Mouse (Mus musculus) hindlimb bud, embryonic 11.5 days (tissue): ENCODE measurements at regions not wholly inside any gene's neighbourhood (a gene's known extent, or its start where the extent isn't known, plus 50 kb on each side); places are given as distances from the start of the nearest gene placed in this dataset.
"Not testable (repeated sequence)": the region's sequence is repeated elsewhere in the genome, so short reads cannot be mapped to it uniquely, and the experiment has no call there.

ENCODE experiments used
- DNase-seq: peaks from one replicate; pipeline ENCODE4 v3.0.0-alpha.2; 2012; ENCODE audit warnings: low read depth, low spot score; ENCODE audit errors: extremely low spot score

DNA sequence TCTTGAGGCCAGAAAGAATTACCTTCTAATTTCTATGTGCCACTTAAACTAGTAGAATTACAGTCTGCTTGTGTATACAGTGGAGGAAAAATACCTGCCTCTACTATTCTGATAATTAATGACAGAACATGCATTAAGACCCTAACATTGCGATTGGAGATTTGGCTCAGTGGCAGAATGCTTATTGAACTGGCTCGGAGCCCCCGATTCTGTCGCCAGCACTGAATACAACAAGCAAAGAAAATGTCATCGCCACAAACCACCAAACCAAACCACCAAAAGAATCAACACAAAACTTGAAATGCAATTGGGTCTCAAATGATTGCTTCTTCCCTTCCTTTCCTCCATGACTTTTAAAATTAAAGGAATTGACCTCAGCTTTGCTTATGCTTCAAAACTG, 122.9 kb upstream of the Emcn start:
- no peak for DNase-seq

GRCm38 (mm10) chr3:137226151-137226550, 114.7 kb upstream of the Emcn start:
- DNase-seq: no peak

GRCm38 (mm10) chr3:137227122-137227838, 113.6 kb upstream of the Emcn start:
- no peak for DNase-seq

GRCm38 (mm10) chr3:137228416-137228815, 112.5 kb upstream of the Emcn start:
- no peak for DNase-seq

GRCm38 (mm10) chr3:137242877-137243276, 98.0 kb upstream of the Emcn start:
- DNase-seq: no peak

- no peak for DNase-seq
These were observed 77.0 kb upstream of the Emcn start for GRCm38 (mm10) chr3:137263907-137264306.

GRCm38 (mm10) chr3:137267752-137268151, 73.1 kb upstream of the Emcn start:
- no peak for DNase-seq

GRCm38 (mm10) chr3:137275444-137275843, 65.4 kb upstream of the Emcn start:
- no peak for DNase-seq

GRCm38 (mm10) chr3:137279284-137279683, 61.6 kb upstream of the Emcn start:
- DNase-seq: no peak

GRCm38 (mm10) chr3:137281052-137281451, 59.8 kb upstream of the Emcn start:
- no peak for DNase-seq

DNA sequence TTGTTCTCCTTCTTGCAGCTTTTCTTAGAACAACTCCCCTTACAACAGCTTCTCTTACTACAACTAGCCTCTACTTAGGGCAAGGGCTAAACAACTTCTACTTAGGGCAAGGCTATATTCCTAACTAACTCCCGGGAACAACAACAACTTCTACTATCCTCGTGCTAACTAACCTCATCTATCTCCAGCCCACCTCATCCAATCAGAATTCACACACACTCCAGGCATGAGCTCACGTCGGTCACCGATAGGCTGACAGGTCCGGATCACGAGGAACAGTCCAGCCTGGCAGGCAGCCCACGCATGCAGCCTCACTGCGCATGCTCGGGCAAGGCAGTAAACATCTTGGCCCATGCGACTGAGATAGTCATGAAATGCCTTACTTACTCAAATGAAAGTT, 53.3 kb upstream of the Emcn start:
- DNase-seq: not testable (repeated sequence)

- no peak for DNase-seq
These were observed 52.4 kb upstream of the Emcn start for GRCm38 (mm10) chr3:137288301-137288942.

- DNase-seq: no peak
These were observed 51.8 kb upstream of the Emcn start for GRCm38 (mm10) chr3:137288943-137289682.

DNA sequence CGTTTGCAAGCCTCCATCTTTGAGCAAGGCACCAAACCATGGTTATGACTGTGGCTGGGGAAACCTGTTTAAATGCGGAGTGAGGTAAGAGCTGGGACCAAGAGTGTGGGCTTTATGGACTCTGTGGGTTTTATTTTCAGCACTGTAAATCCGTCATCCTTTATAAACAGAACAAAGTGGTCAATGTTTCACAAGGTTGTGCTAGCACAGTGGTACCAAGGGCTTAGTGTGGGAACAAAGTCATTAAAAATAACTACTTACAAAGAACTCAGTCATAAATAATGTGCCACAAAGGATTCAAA, 51.2 kb upstream of the Emcn start:
- peak; percentile 28 for DNase-seq
